Comparison of ENCODE assay signal across 8 mouse cellular contexts in the genomic region with DNA sequence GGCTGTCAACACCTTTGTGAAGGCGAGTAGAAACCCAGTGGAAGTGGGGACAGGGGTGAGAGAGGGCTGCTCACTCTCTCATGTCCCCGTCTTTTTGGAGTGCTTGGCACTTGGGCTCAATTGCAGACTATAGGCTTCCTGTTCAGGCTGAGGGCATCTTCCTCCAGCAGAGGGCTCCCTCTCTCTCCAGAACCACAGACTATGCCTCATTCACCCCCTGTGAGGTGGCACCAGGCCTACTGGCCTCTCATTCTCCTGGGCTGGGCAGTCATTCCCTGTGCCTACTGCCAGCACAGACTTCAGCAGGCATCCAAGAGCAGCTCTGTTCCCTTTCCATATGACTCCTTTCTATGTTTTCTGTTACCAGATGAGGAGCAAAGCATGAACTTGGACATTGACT. TPM values are rescaled to one million over a fixed set of nuclear protein-coding genes. Genes with fewer than 3 reads are reported as not detected.
A peak's percentile ranks its signal among the peaks of the same experiment; 100 is the strongest.
DNase-seq lines count a peak whose midpoint lies in the region; ATAC-seq and TF ChIP-seq lines count a peak whose summit lies in the region.

No protein-coding gene starts in this region.

- peaks cover 83% of the 10 kb centered on the region for H3K36me3 ChIP-seq in neural tube, embryonic 15.5 days
- peaks cover 81% of the 10 kb centered on the region for H3K36me3 ChIP-seq in intestine, postnatal 0 days (ENCODE audit: control insufficient read depth, insufficient read depth)

- H3K9ac ChIP-seq in neural tube, embryonic 15.5 days (replicated peaks): no peak overlapping the region
- H3K9ac ChIP-seq in intestine, postnatal 0 days (ENCODE audit: low read depth, low read length): no peak overlapping the region

- no peak overlapping the region for H3K27ac ChIP-seq in neural tube, embryonic 15.5 days (replicated peaks)
- no peak overlapping the region for H3K27ac ChIP-seq in intestine, postnatal 0 days (ENCODE audit: low read depth, low read length)
- H3K27ac ChIP-seq in olfactory bulb, adult 2 months (ENCODE audit: insufficient read depth, low read depth, low read length): no peak overlapping the region

- no peaks in the 10 kb centered on the region for H3K4me1 ChIP-seq in neural tube, embryonic 15.5 days
- H3K4me1 ChIP-seq in intestine, postnatal 0 days (replicated peaks; ENCODE audit: control insufficient read depth, insufficient read depth, low read length): no peaks in the 10 kb centered on the region
- no peaks in the 10 kb centered on the region for H3K4me1 ChIP-seq in olfactory bulb, adult 2 months (ENCODE audit: control insufficient read depth, insufficient read depth, low read length)

- intact Hi-C loops in left cerebral cortex, postnatal 36 days (cut with DNase I): loop anchor here (2.0 kb wide), 1 partner anchor 47 kb away; no protein-coding TSS in a partner anchor

- no peak overlapping the region for H3K4me2 ChIP-seq in neural tube, embryonic 15.5 days
- H3K4me2 ChIP-seq in intestine, postnatal 0 days (replicated peaks; ENCODE audit: low read depth): no peak overlapping the region

- TF ChIP-seq CTCF in intestine, postnatal 0 days (IDR thresholded peaks at IDR 0.05; ENCODE audit: low read depth): peak; percentile 78
- TF ChIP-seq CTCF in olfactory bulb, adult 2 months (IDR thresholded peaks at IDR 0.05; ENCODE audit: insufficient read depth, low read depth, low read length): peak; percentile 64

- WGBS in neural tube, embryonic 15.5 days: 72% methylated on average over 2 of the region's 2 CpGs
- WGBS in intestine, postnatal 0 days: 74% methylated on average over 2 of the region's 2 CpGs
- 33% methylated on average over 2 of the region's 2 CpGs for WGBS in olfactory bulb, adult 2 months

- no peaks in the 10 kb centered on the region for H3K27me3 ChIP-seq in neural tube, embryonic 15.5 days (replicated peaks)
- H3K27me3 ChIP-seq in intestine, postnatal 0 days (replicated peaks; ENCODE audit: control insufficient read depth, insufficient read depth, low read length): no peaks in the 10 kb centered on the region

- TF ChIP-seq POLR2A in olfactory bulb, adult 2 months (IDR thresholded peaks at IDR 0.05; ENCODE audit: insufficient read depth, low read depth, low read length): no peak

- peak; percentile 22 for DNase-seq in neural tube, embryonic 10.5 days (ENCODE audit: extremely low spot score, low spot score)
- peak; percentile 63 to 68 for DNase-seq in left cerebral cortex, postnatal 36 days (ENCODE audit: low spot score in 2 of 2)
- DNase-seq in urinary bladder, postnatal 36 days (ENCODE audit: low spot score in 2 of 2): peak; percentile 61 to 71

- no peak for ATAC-seq in neural tube, embryonic 15.5 days (ENCODE audit: low FRiP score)
- ATAC-seq in cerebellum, adult (ENCODE audit: insufficient number of reproducible peaks, low FRiP score, low TSS enrichment): peak; percentile 95
- ATAC-seq in frontal cortex, adult (ENCODE audit: low TSS enrichment): peak; percentile 90
- no peak for ATAC-seq in intestine, postnatal 0 days

- no peaks in the 10 kb centered on the region for H3K9me3 ChIP-seq in neural tube, embryonic 15.5 days (replicated peaks)
- no peaks in the 10 kb centered on the region for H3K9me3 ChIP-seq in intestine, postnatal 0 days (ENCODE audit: control insufficient read depth)

- H3K4me3 ChIP-seq in neural tube, embryonic 15.5 days (replicated peaks): no peak overlapping the region
- H3K4me3 ChIP-seq in intestine, postnatal 0 days (ENCODE audit: low read depth, low read length): no peak overlapping the region
- H3K4me3 ChIP-seq in olfactory bulb, adult 2 months (ENCODE audit: insufficient read depth, low read depth, low read length): no peak overlapping the region

RNA-seq across cellular contexts. Expression of gene Ap1b1, which starts 29.1 kb away (rescaled TPM):
- 93.8 and 94.4 TPM in 2 replicates for polyA plus RNA-seq in neural tube, embryonic 15.5 days (2015; fragmentation: Nextera tagmentation; extraction: Ambion mirVana)
- 60.3 and 60.4 TPM in 2 replicates for polyA plus RNA-seq in intestine, postnatal 0 days (2015; fragmentation: Nextera tagmentation; extraction: Ambion mirVana)
- 100 to 1,000 TPM; 145 to 153 TPM for total RNA-seq in left cerebral cortex, postnatal 36 days (2021)
- 603 TPM in 1 of 2 replicates, not detected in the other for polyA plus RNA-seq in olfactory bulb, adult 2 months (2012; ENCODE audit: insufficient read depth, insufficient read length, low replicate concordance, missing spikeins)

RNA-seq across cellular contexts. Expression of gene Rasl10a, which starts 42.2 kb away (rescaled TPM):
- 2.8 and 2.9 TPM in 2 replicates for polyA plus RNA-seq in neural tube, embryonic 15.5 days (2015; fragmentation: Nextera tagmentation; extraction: Ambion mirVana)
- 0.93 and 1.2 TPM in 2 replicates for polyA plus RNA-seq in intestine, postnatal 0 days (2015; fragmentation: Nextera tagmentation; extraction: Ambion mirVana)
- total RNA-seq in left cerebral cortex, postnatal 36 days (2021): 10 to 100 TPM; 72.2 to 77.6 TPM
- not detected in 2 replicates for polyA plus RNA-seq in olfactory bulb, adult 2 months (2012; ENCODE audit: insufficient read depth, insufficient read length, low replicate concordance, missing spikeins)

RNA-seq across cellular contexts. Expression of gene Gas2l1, which starts 49.4 kb away (rescaled TPM):
- polyA plus RNA-seq in neural tube, embryonic 15.5 days (2015; fragmentation: Nextera tagmentation; extraction: Ambion mirVana): 25.9 and 26.0 TPM in 2 replicates
- polyA plus RNA-seq in intestine, postnatal 0 days (2015; fragmentation: Nextera tagmentation; extraction: Ambion mirVana): 18.9 and 22.8 TPM in 2 replicates
- 10 to 100 TPM; 82.7 to 98.5 TPM for total RNA-seq in left cerebral cortex, postnatal 36 days (2021)
- not detected in 2 replicates for polyA plus RNA-seq in olfactory bulb, adult 2 months (2012; ENCODE audit: insufficient read depth, insufficient read length, low replicate concordance, missing spikeins)

Comparison
In these comparisons a context has a peak if more than half of its experiments do, and no peak if none do; other contexts are left out.
1. ATAC-seq: peak in cerebellum, adult (single experiment) and frontal cortex, adult (single experiment); none in neural tube, embryonic 15.5 days (single experiment) and intestine, postnatal 0 days (single experiment).
2. Peak in every context shown above with its lines, with median percentiles within 50 percentile points of each other: DNase-seq.